Mouse (Mus musculus) E14TG2a.4 (cell line): ENCODE data around the gene Dnmt3a.

Experiments
- CTCF ChIP-seq: conservative IDR thresholded peaks from 2 replicates; pipeline ENCODE4 v1.5.1; 2014; ENCODE audit warnings: low read length
- NANOG ChIP-seq: IDR thresholded peaks from 2 replicates; pipeline ENCODE4 v1.6.1; 2014; ENCODE audit warnings: borderline replicate concordance, low read length, mixed read lengths

DNA sequence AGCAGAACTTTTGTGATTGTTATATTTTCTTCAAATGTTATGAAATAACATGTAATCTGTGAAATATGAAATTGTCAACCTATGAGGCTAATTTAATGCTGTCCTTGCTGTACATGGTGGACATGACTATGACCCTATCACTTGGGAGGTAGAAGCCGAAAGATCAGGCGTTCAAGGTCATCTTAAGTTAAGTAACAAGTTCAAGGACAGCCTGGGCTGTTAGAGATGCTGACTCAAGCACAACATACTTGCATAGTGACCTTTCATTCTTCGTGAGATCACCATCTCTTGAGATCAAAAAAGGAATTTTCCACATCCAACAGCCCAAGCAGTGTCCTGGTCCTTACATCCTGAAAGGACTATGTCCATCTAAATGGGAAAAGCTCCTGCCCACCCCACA lies 49.6 kb upstream of the Dnmt3a start:
- TF ChIP-seq NANOG (no peak), CTCF (no peak)
